Mouse (Mus musculus) stomach, postnatal 0 days (tissue): Measurements from ENCODE around the gene Nabp2. TPM values are rescaled to one million over a fixed set of nuclear protein-coding genes. Genes with fewer than 3 reads are reported as not detected.

ENCODE experiments used
- ATAC-seq: fragments of 200-750 bp; cut with Nextera tagmentation; 2 replicates; pipeline ENCODE4 v1.8.0; 2017; ENCODE audit not compliant: low FRiP score, low TSS enrichment
- DNase-seq: peaks from one replicate; pipeline ENCODE4 v3.0.0-alpha.2; 2016; ENCODE audit warnings: low spot score
- H3K27ac ChIP-seq: fragments of 300-500 bp; sonication (generic); replicated peaks from 2 replicates; pipeline ENCODE4 v1.5.1; 2014; ENCODE audit warnings: mild to moderate bottlenecking, control low read depth
- H3K27me3 ChIP-seq: fragments of 300-500 bp; sonication (generic); 2 replicates; pipeline ENCODE4 v1.6.1; 2014; ENCODE audit warnings: low read length; ENCODE audit not compliant: control insufficient read depth, insufficient read depth
- H3K36me3 ChIP-seq: fragments of 300-500 bp; sonication (generic); 2 replicates; pipeline ENCODE4 v1.6.1; 2014; ENCODE audit warnings: low read length, mixed read lengths; ENCODE audit not compliant: control insufficient read depth, insufficient read depth
- H3K4me1 ChIP-seq: fragments of 300-500 bp; sonication (generic); replicated peaks from 2 replicates; pipeline ENCODE4 v1.6.1; 2014; ENCODE audit warnings: antibody characterized with exemption; ENCODE audit not compliant: control insufficient read depth, insufficient read depth
- H3K4me2 ChIP-seq: fragments of 300-500 bp; sonication (generic); replicated peaks from 2 replicates; pipeline ENCODE4 v1.6.1; 2014; ENCODE audit warnings: low read depth, mild to moderate bottlenecking, control low read depth, moderate library complexity
- H3K4me3 ChIP-seq: fragments of 300-500 bp; sonication (generic); 2 replicates; pipeline ENCODE4 v1.5.1; 2014; ENCODE audit warnings: low read depth, low read length, control low read depth
- H3K9ac ChIP-seq: fragments of 300-500 bp; sonication (generic); 2 replicates; pipeline ENCODE4 v1.6.1; 2014; ENCODE audit warnings: mild to moderate bottlenecking, low read length, control low read depth, mixed read lengths
- H3K9me3 ChIP-seq: fragments of 300-500 bp; sonication (generic); 2 replicates; pipeline ENCODE4 v1.6.1; 2016; ENCODE audit warnings: low read length; ENCODE audit not compliant: control insufficient read depth
- CTCF ChIP-seq: IDR thresholded peaks from 2 replicates; pipeline ENCODE4 v1.5.1; 2016; ENCODE audit warnings: antibody characterized with exemption, low read depth, mild to moderate bottlenecking, moderate library complexity
- EP300 ChIP-seq: optimal IDR thresholded peaks from 2 replicates; pipeline ENCODE3; 2016; ENCODE audit warnings: antibody characterized with exemption
- WGBS: fragments of 180-500 bp; shearing (Covaris S2); extraction: QIAGEN DNeasy Blood & Tissue Kit; methylation state at CpG from one replicate; pipeline ENCODE4 v1.1.7; 2014; 5-methylcytosine and 5-hydroxymethylcytosine counted together
- polyA plus RNA-seq: library from polyadenylated mRNA; unstranded; fragments of >200 nt; fragmentation: Nextera tagmentation; extraction: Ambion mirVana; gene quantifications from 2 replicates; pipeline ENCODE4 v1.2.1, GENCODE M21; 2015

The Nabp2 gene
- polyA plus RNA-seq, 1 experiment from 2014 or later = 54.4 TPM

GRCm38 (mm10) chr10:128410560-128410845 is 789 bp downstream of the Nabp2 start:
- 13% methylated on average over 4 of the region's 4 CpGs for WGBS
- H3K27me3 ChIP-seq = no peaks in the 10 kb centered on the region
- H3K4me2 ChIP-seq = peak overlapping the region; percentile 87
- H3K27ac ChIP-seq = peak overlapping the region; percentile 96
- ATAC-seq (no peak), DNase-seq (no peak)
- peak overlapping the region; percentile 19 for H3K4me3 ChIP-seq
- H3K36me3 ChIP-seq = no peaks in the 10 kb centered on the region; the same call in 1 of the 2 replicates
- H3K9me3 ChIP-seq = no peaks in the 10 kb centered on the region
- TF ChIP-seq CTCF = no peak
- no peak for TF ChIP-seq EP300
- no peak overlapping the region for H3K9ac ChIP-seq
- no peaks in the 10 kb centered on the region; the same call in 1 of the 2 replicates for H3K4me1 ChIP-seq

GRCm38 (mm10) chr10:128409692-128410559 is 1.4 kb downstream of the Nabp2 start:
- DNase-seq (peak; percentile 97), ATAC-seq (peak; percentile 94)
- Histone ChIP-seq H3K9ac (peak overlapping the region; percentile 72), H3K27ac (peak overlapping the region; percentile 96), H3K4me2 (peak overlapping the region; percentile 87), H3K27me3 (no peaks in the 10 kb centered on the region), H3K9me3 (no peaks in the 10 kb centered on the region), H3K4me3 (peak overlapping the region; percentile 64), H3K36me3 (no peaks in the 10 kb centered on the region; the same call in 1 of the 2 replicates), H3K4me1 (no peaks in the 10 kb centered on the region; the same call in 1 of the 2 replicates)
- peak; percentile 81 for TF ChIP-seq CTCF
- TF ChIP-seq EP300 = no peak
- WGBS = 6% methylated on average over 36 of the region's 36 CpGs

- peak; percentile 47 for DNase-seq
- no peaks in the 10 kb centered on the region for H3K27me3 ChIP-seq
- WGBS = 18% methylated on average over 35 of the region's 35 CpGs
- peak overlapping the region; percentile 53 for H3K27ac ChIP-seq
- no peaks in the 10 kb centered on the region; the same call in 1 of the 2 replicates for H3K36me3 ChIP-seq
- peak overlapping the region; percentile 81 for H3K4me2 ChIP-seq
- H3K4me1 ChIP-seq = no peaks in the 10 kb centered on the region; the same call in 1 of the 2 replicates
- H3K9me3 ChIP-seq = no peaks in the 10 kb centered on the region
- ATAC-seq = no peak
- peak overlapping the region; percentile 64 for H3K4me3 ChIP-seq
- H3K9ac ChIP-seq = peak overlapping the region; percentile 72
- TF ChIP-seq EP300 = no peak
Observed at GRCm38 (mm10) chr10:128408591-128409535, 2.4 kb downstream of the Nabp2 start.

GRCm38 (mm10) chr10:128403931-128404330 is 7.4 kb downstream of the Nabp2 start:
- 80% methylated on average over 7 of the region's 7 CpGs for WGBS
- no peaks in the 10 kb centered on the region for H3K4me1 ChIP-seq
- no peak overlapping the region for H3K4me3 ChIP-seq
- no peaks in the 10 kb centered on the region for H3K27me3 ChIP-seq
- ATAC-seq = no peak
- H3K9me3 ChIP-seq = no peaks in the 10 kb centered on the region
- H3K9ac ChIP-seq = no peak overlapping the region
- no peak overlapping the region for H3K4me2 ChIP-seq
- TF ChIP-seq CTCF = no peak
- TF ChIP-seq EP300 = no peak
- H3K36me3 ChIP-seq = no peaks in the 10 kb centered on the region; the same call in 1 of the 2 replicates
- no peak overlapping the region for H3K27ac ChIP-seq
- no peak for DNase-seq

- TF ChIP-seq EP300 (no peak), CTCF (no peak)
- Histone ChIP-seq H3K4me2 (no peak overlapping the region), H3K4me1 (no peaks in the 10 kb centered on the region), H3K27ac (no peak overlapping the region), H3K4me3 (no peak overlapping the region), H3K27me3 (no peaks in the 10 kb centered on the region), H3K9me3 (no peaks in the 10 kb centered on the region), H3K9ac (no peak overlapping the region), H3K36me3 (no peaks in the 10 kb centered on the region; the same call in 1 of the 2 replicates)
- DNase-seq (peak; percentile 10), ATAC-seq (no peak)
- WGBS = 79% methylated on average over 9 of the region's 9 CpGs
Observed at GRCm38 (mm10) chr10:128401638-128402037, 9.7 kb downstream of the Nabp2 start.
